Mouse (Mus musculus) olfactory bulb, adult 2 months (tissue): ENCODE measurements around the gene Serpini1.

Source experiments
- CTCF ChIP-seq: fragments of 200-500 bp; IDR thresholded peaks from 2 replicates; pipeline ENCODE4 v1.5.1; 2012; ENCODE audit warnings: low read depth, mild to moderate bottlenecking, low read length, moderate library complexity; ENCODE audit not compliant: insufficient read depth
- POLR2A ChIP-seq: fragments of 200-500 bp; IDR thresholded peaks from 2 replicates; pipeline ENCODE4 v1.6.1; 2012; ENCODE audit warnings: mild to moderate bottlenecking, low read depth, low read length, moderate library complexity; ENCODE audit not compliant: insufficient read depth

GRCm38 (mm10) chr3:75611019-75611418 is 53.7 kb downstream of the Serpini1 start:
- TF ChIP-seq CTCF (no peak), POLR2A (no peak)
